Mouse (Mus musculus): Measurements from ENCODE around the gene Cspg4.

The Cspg4 gene

GRCm38 (mm10) chr9:56864832-56865231, at the start of gene Cspg4:
Gene Cspg4 (plus strand): TSS chr9:56865033.
- no peak for DNase-seq (ENCODE audit: low read depth, low spot score)

GRCm38 (mm10) chr9:56824900-56825299, 39.9 kb upstream of the Cspg4 start:
- DNase-seq (ENCODE audit: low read depth, low spot score), result no peak

GRCm38 (mm10) chr9:56825476-56826213, 39.2 kb upstream of the Cspg4 start:
- DNase-seq (ENCODE audit: low read depth, low spot score), result no peak

- no peak for DNase-seq (ENCODE audit: low read depth, low spot score)
Observed at GRCm38 (mm10) chr9:56828146-56828545, 36.7 kb upstream of the Cspg4 start.

- no peak for DNase-seq (ENCODE audit: low read depth, low spot score)
Observed at GRCm38 (mm10) chr9:56828841-56829240, 36.0 kb upstream of the Cspg4 start.

GRCm38 (mm10) chr9:56830162-56830561, 34.7 kb upstream of the Cspg4 start:
- DNase-seq (ENCODE audit: low read depth, low spot score), result no peak

GRCm38 (mm10) chr9:56831904-56832303, 32.9 kb upstream of the Cspg4 start:
- no peak for DNase-seq (ENCODE audit: low read depth, low spot score)

GRCm38 (mm10) chr9:56832900-56833299, 31.9 kb upstream of the Cspg4 start:
- no peak for DNase-seq (ENCODE audit: low read depth, low spot score)

- no peak for DNase-seq (ENCODE audit: low read depth, low spot score)
Observed at GRCm38 (mm10) chr9:56835152-56835551, 29.7 kb upstream of the Cspg4 start.

- DNase-seq (ENCODE audit: low read depth, low spot score), result no peak
Observed at GRCm38 (mm10) chr9:56840721-56841120, 24.1 kb upstream of the Cspg4 start.

GRCm38 (mm10) chr9:56841864-56842263, 23.0 kb upstream of the Cspg4 start:
- DNase-seq (ENCODE audit: low read depth, low spot score), result no peak

GRCm38 (mm10) chr9:56842303-56842719, 22.5 kb upstream of the Cspg4 start:
- no peak for DNase-seq (ENCODE audit: low read depth, low spot score)

- DNase-seq (ENCODE audit: low read depth, low spot score), result peak; percentile 43
Observed at GRCm38 (mm10) chr9:56843679-56844188, 21.1 kb upstream of the Cspg4 start.

GRCm38 (mm10) chr9:56844644-56845043, 20.2 kb upstream of the Cspg4 start:
- DNase-seq (ENCODE audit: low read depth, low spot score), result no peak

GRCm38 (mm10) chr9:56847523-56847922, 17.3 kb upstream of the Cspg4 start:
- DNase-seq (ENCODE audit: low read depth, low spot score), result peak; percentile 43

GRCm38 (mm10) chr9:56850128-56850904, 14.5 kb upstream of the Cspg4 start:
- no peak for DNase-seq (ENCODE audit: low read depth, low spot score)

GRCm38 (mm10) chr9:56850905-56851252, 14.0 kb upstream of the Cspg4 start:
- DNase-seq (ENCODE audit: low read depth, low spot score), result no peak

- no peak for DNase-seq (ENCODE audit: low read depth, low spot score)
Observed at GRCm38 (mm10) chr9:56851778-56852177, 13.1 kb upstream of the Cspg4 start.

- no peak for DNase-seq (ENCODE audit: low read depth, low spot score)
Observed at GRCm38 (mm10) chr9:56857463-56857862, 7.4 kb upstream of the Cspg4 start.

- DNase-seq (ENCODE audit: low read depth, low spot score), result no peak
Observed at GRCm38 (mm10) chr9:56860035-56860434, 4.8 kb upstream of the Cspg4 start.

- no peak for DNase-seq (ENCODE audit: low read depth, low spot score)
Observed at GRCm38 (mm10) chr9:56860486-56861269, 4.2 kb upstream of the Cspg4 start.

- DNase-seq (ENCODE audit: low read depth, low spot score), result no peak
Observed at GRCm38 (mm10) chr9:56862863-56863262, 2.0 kb upstream of the Cspg4 start.
